Mouse (Mus musculus) liver, embryonic 14.5 days (tissue): ENCODE data around the gene Gm21985. TPM values are rescaled to one million over a fixed set of nuclear protein-coding genes. Genes with fewer than 3 reads are reported as not detected.

ENCODE experiments used
- ATAC-seq: fragments of 200-750 bp; cut with Nextera tagmentation; 2 replicates; pipeline ENCODE4 v1.8.0; 2017; ENCODE audit warnings: moderate number of reproducible peaks, mild to moderate bottlenecking, moderate library complexity; ENCODE audit not compliant: insufficient read depth
- DNase-seq, 3 experiments: peaks; one replicate each; pipeline ENCODE4 v3.0.0-alpha.2; 2012 to 2013; ENCODE audit warnings: low read depth in 3 of 3, low spot score in 3 of 3
- H3K27ac ChIP-seq: fragments of 300-500 bp; sonication (generic); 2 replicates; pipeline ENCODE4 v1.5.1; 2014; ENCODE audit warnings: moderate library complexity, mild to moderate bottlenecking, control low read depth, inconsistent platforms
- H3K27me3 ChIP-seq: fragments of 300-500 bp; sonication (generic); 2 replicates; pipeline ENCODE4 v1.6.1; 2014; ENCODE audit warnings: mild to moderate bottlenecking, low read length, moderate library complexity; ENCODE audit not compliant: control insufficient read depth, insufficient read depth
- H3K36me3 ChIP-seq: fragments of 300-500 bp; sonication (generic); replicated peaks from 2 replicates; pipeline ENCODE4 v1.6.1; 2014; ENCODE audit warnings: low read depth; ENCODE audit not compliant: control insufficient read depth, insufficient read depth
- H3K4me1 ChIP-seq, 2 experiments: fragments of 200-500 bp in 1 of 2; fragments of 300-500 bp in 1 of 2; sonication (generic) in 1 of 2; replicated peaks; 2 replicates each; pipeline ENCODE4 v1.6.1; 2012 to 2014; ENCODE audit warnings: antibody characterized with exemption in 1 of 2, inconsistent platforms in 1 of 2, low read length in 1 of 2; ENCODE audit not compliant: control insufficient read depth in 2 of 2, insufficient read depth in 2 of 2
- H3K4me2 ChIP-seq: fragments of 300-500 bp; sonication (generic); 2 replicates; pipeline ENCODE4 v1.6.1; 2014; ENCODE audit warnings: low read depth, mild to moderate bottlenecking, control low read depth, moderate library complexity
- H3K4me3 ChIP-seq, 2 experiments: fragments of 200-500 bp in 1 of 2; fragments of 300-500 bp in 1 of 2; sonication (generic) in 1 of 2; 2 replicates each; pipeline ENCODE4 v1.5.1; 2012 to 2014; ENCODE audit warnings: low read depth in 2 of 2, low read length in 2 of 2, mild to moderate bottlenecking in 2 of 2, control low read depth in 1 of 2, inconsistent platforms in 1 of 2, moderate library complexity in 1 of 2; ENCODE audit not compliant: insufficient read depth in 1 of 2
- H3K9ac ChIP-seq: fragments of 300-500 bp; sonication (generic); replicated peaks from 2 replicates; pipeline ENCODE4 v1.6.1; 2014; ENCODE audit warnings: mild to moderate bottlenecking, control low read depth, moderate library complexity
- H3K9me3 ChIP-seq: fragments of 300-500 bp; sonication (generic); 2 replicates; pipeline ENCODE4 v1.6.1; 2016; ENCODE audit warnings: low read length, mixed read lengths; ENCODE audit not compliant: control insufficient read depth
- CTCF ChIP-seq: IDR thresholded peaks from 2 replicates; pipeline ENCODE4 v1.5.1; 2016; ENCODE audit warnings: antibody characterized with exemption, low read depth, control low read depth
- EP300 ChIP-seq: IDR thresholded peaks from 2 replicates; pipeline ENCODE4 v1.6.1; 2016; ENCODE audit warnings: antibody characterized with exemption, low read depth
- WGBS: fragments of 180-500 bp; shearing (Covaris S2); extraction: QIAGEN DNeasy Blood & Tissue Kit; methylation state at CpG from one replicate; pipeline ENCODE4 v1.1.7; 2014; ENCODE audit not compliant: insufficient replicate concordance; 5-methylcytosine and 5-hydroxymethylcytosine counted together
- polyA plus RNA-seq, 2 experiments: library from polyadenylated mRNA; depleted of rRNA in 1 of 2; stranded (reverse) in 1 of 2; unstranded in 1 of 2; fragments of >200 nt; fragmentation: Nextera tagmentation in 1 of 2; extraction: Ambion mirVana in 1 of 2; gene quantifications; 2 replicates each; pipeline versions ENCODE4 v1.2.1 to v1.2.3; 2012 to 2014

Gm21985 gene
- polyA plus RNA-seq, 2 experiments = not detected

- Histone ChIP-seq H3K4me3 (no peak overlapping the region), H3K9me3 (no peaks in the 10 kb centered on the region), H3K27me3 (no peaks in the 10 kb centered on the region), H3K27ac (no peak overlapping the region), H3K4me1 (no peaks in the 10 kb centered on the region; a peak in 2 of 4 replicates), H3K9ac (no peak overlapping the region), H3K4me2 (no peak overlapping the region), H3K36me3 (no peaks in the 10 kb centered on the region)
- TF ChIP-seq CTCF (no peak), EP300 (no peak)
- DNase-seq = no peak
- no peak for ATAC-seq
- 66% methylated on average over 2 of the region's 2 CpGs for WGBS
These were observed 166.4 kb downstream of the Gm21985 start for GRCm38 (mm10) chr2:112432523-112432922.

- no peak overlapping the region for H3K27ac ChIP-seq
- H3K4me2 ChIP-seq = no peak overlapping the region
- TF ChIP-seq EP300 = no peak
- no peak overlapping the region for H3K4me3 ChIP-seq
- no peaks in the 10 kb centered on the region for H3K9me3 ChIP-seq
- no peaks in the 10 kb centered on the region for H3K36me3 ChIP-seq
- H3K9ac ChIP-seq = no peak overlapping the region
- DNase-seq (peak; percentile 30 to 38 (median 33)), ATAC-seq (0 out of 2 replicates have a peak, but pooled peaks have one; percentile 37)
- H3K4me1 ChIP-seq = no peaks in the 10 kb centered on the region; a peak in 2 of 4 replicates
- 48% methylated on average over 2 of the region's 2 CpGs for WGBS
- H3K27me3 ChIP-seq = no peaks in the 10 kb centered on the region
These were observed 167.2 kb downstream of the Gm21985 start for GRCm38 (mm10) chr2:112433359-112433758.

DNA sequence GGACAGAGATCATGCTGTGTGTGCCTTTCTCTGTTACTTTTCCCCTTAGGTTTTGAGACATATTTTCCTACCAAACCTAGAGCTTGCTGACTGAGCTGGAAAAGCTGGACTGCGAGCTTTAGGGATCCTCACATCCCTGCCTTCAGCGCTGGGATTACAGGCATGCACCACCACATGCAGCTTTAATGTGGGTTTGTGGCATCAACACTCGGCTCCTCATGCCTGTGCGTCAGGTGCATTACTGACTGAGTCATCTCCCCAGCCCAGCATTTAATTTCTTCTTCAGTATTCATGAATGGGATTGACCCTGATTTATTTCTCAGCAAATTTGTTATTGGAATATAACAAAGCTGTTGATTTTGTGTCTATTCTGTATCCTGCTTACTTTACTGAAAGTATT is 170.2 kb downstream of the Gm21985 start:
- DNase-seq = no peak
- 63% methylated on average over 4 of the region's 4 CpGs for WGBS
- no peak for ATAC-seq
- Histone ChIP-seq H3K4me3 (no peak overlapping the region), H3K9me3 (no peaks in the 10 kb centered on the region), H3K27me3 (no peaks in the 10 kb centered on the region), H3K27ac (no peak overlapping the region), H3K4me1 (no peaks in the 10 kb centered on the region; a peak in 2 of 4 replicates), H3K4me2 (no peak overlapping the region), H3K9ac (no peak overlapping the region), H3K36me3 (no peaks in the 10 kb centered on the region)
- TF ChIP-seq CTCF (no peak), EP300 (no peak)

GRCm38 (mm10) chr2:112437589-112437988 is 171.5 kb downstream of the Gm21985 start:
- Histone ChIP-seq H3K4me2 (no peak overlapping the region), H3K9me3 (no peaks in the 10 kb centered on the region), H3K27ac (no peak overlapping the region), H3K27me3 (no peaks in the 10 kb centered on the region), H3K9ac (no peak overlapping the region), H3K36me3 (no peaks in the 10 kb centered on the region), H3K4me1 (no peaks in the 10 kb centered on the region; a peak in 2 of 4 replicates), H3K4me3 (no peak overlapping the region)
- ATAC-seq (no peak), DNase-seq (no peak)
- TF ChIP-seq CTCF (no peak), EP300 (no peak)
- 65% methylated on average over 2 of the region's 2 CpGs for WGBS

GRCm38 (mm10) chr2:112443491-112443890 is 177.4 kb downstream of the Gm21985 start:
- DNase-seq = no peak
- Histone ChIP-seq H3K9me3 (no peaks in the 10 kb centered on the region), H3K27me3 (no peaks in the 10 kb centered on the region), H3K4me3 (no peak overlapping the region), H3K4me1 (no peaks in the 10 kb centered on the region), H3K36me3 (no peaks in the 10 kb centered on the region), H3K27ac (no peak overlapping the region), H3K9ac (no peak overlapping the region), H3K4me2 (no peak overlapping the region)
- no peak for ATAC-seq
- TF ChIP-seq CTCF (no peak), EP300 (no peak)
- 47% methylated on average over 2 of the region's 2 CpGs for WGBS
